ENCODE assay signal across 9 mouse cellular contexts in genomic region chr2:92904307-92904859, GRCm38 (mm10). TPM values are rescaled to one million over a fixed set of nuclear protein-coding genes. Genes with fewer than 3 reads are reported as not detected.
DNase-seq lines count a peak whose midpoint lies in the region; ATAC-seq and TF ChIP-seq lines count a peak whose summit lies in the region.
"Had no signal": no experiment of that assay in that cellular context is flagged by ENCODE, and none has a peak within 500 bp of the region (broad histone marks: within the 10 kb centered on the region; RNA-seq: fewer than 3 reads in every experiment).

No protein-coding gene starts in this region.

- H3K36me3 ChIP-seq in forebrain, embryonic 16.5 days (ENCODE audit: control insufficient read depth, insufficient read depth) = no peaks in the 10 kb centered on the region
- H3K36me3 ChIP-seq: limb, embryonic 12.5 days had no signal

- ATAC-seq in forebrain, embryonic 16.5 days = peak; percentile 59; the same call in 1 of the 2 replicates

- intact Hi-C loops in gastrocnemius, adult 2 months (cut with DNase I) = loop anchor here (1.0 to 5.0 kb wide), 3 partner anchors 50 to 293 kb away; no protein-coding TSS in a partner anchor

- H3K9ac ChIP-seq in forebrain, embryonic 16.5 days (replicated peaks; ENCODE audit: low read depth, low read length) = no peak overlapping the region
- H3K9ac ChIP-seq: limb, embryonic 12.5 days had no signal

- WGBS in forebrain, embryonic 16.5 days = 24% methylated on average over 8 of the region's 8 CpGs

- H3K27me3 ChIP-seq in forebrain, embryonic 16.5 days (replicated peaks; ENCODE audit: control insufficient read depth, insufficient read depth, low read length) = 0 out of 2 replicates have a peak, but pooled peaks cover 3% of the 10 kb centered on the region

- no peaks in the 10 kb centered on the region for H3K4me1 ChIP-seq in forebrain, embryonic 16.5 days (replicated peaks; ENCODE audit: control insufficient read depth, insufficient read depth, low read length)

- no peaks in the 10 kb centered on the region; the same call in 1 of the 2 replicates for H3K9me3 ChIP-seq in forebrain, embryonic 16.5 days (ENCODE audit: control insufficient read depth, low read length)

- DNase-seq in gastrocnemius, adult 2 months = no peak
- no peak for DNase-seq in gastrocnemius, adult 8-10 months (ENCODE audit: low spot score in 2 of 2)
- peak; percentile 46 to 56 for DNase-seq in B cell, adult 2 months
- DNase-seq in c-Kit-positive CD71-positive TER-119-positive erythroid progenitor cells, embryonic 14.5 days (ENCODE audit: low spot score) = peak; percentile 60
- peak; percentile 29 to 47 for DNase-seq in kidney, postnatal 4 days
- peak; percentile 80 for DNase-seq in mesoderm, embryonic 11.5 days (ENCODE audit: low read depth, low spot score)
- DNase-seq in thymus, postnatal 0 days (ENCODE audit: low spot score) = peak; percentile 84

- no peak overlapping the region for H3K27ac ChIP-seq in gastrocnemius, adult 2 months
- no peak overlapping the region for H3K27ac ChIP-seq in forebrain, embryonic 16.5 days (ENCODE audit: low read length)
- H3K27ac ChIP-seq: limb, embryonic 12.5 days had no signal

- TF ChIP-seq CTCF in gastrocnemius, adult 2 months (IDR thresholded peaks at IDR 0.05) = peak; percentile 96; the same call in 1 of the 2 replicates

- H3K4me2 ChIP-seq in forebrain, embryonic 16.5 days (ENCODE audit: low read length) = no peak overlapping the region
- H3K4me2 ChIP-seq: limb, embryonic 12.5 days had no signal

- no peak overlapping the region for H3K4me3 ChIP-seq in gastrocnemius, adult 2 months
- H3K4me3 ChIP-seq in forebrain, embryonic 16.5 days (replicated peaks; ENCODE audit: low read length) = no peak overlapping the region
- H3K4me3 ChIP-seq: limb, embryonic 12.5 days had no signal

RNA-seq across cellular contexts. Expression of gene Syt13, which starts 10.5 kb away (rescaled TPM):
- under 1 TPM in 1 of 2 experiments, not detected in 1; 0.06 TPM for total RNA-seq in gastrocnemius, adult 2 months (2021)
- under 1 TPM in 1 of 4 experiments, not detected in 3; 0.10 TPM for total RNA-seq in gastrocnemius, adult 8-10 months (2022)
- polyA plus RNA-seq in forebrain, embryonic 16.5 days (2015; fragmentation: Nextera tagmentation; extraction: Ambion mirVana) = 11.5 and 24.0 TPM in 2 replicates
- 22.7 and 28.2 TPM in 2 replicates for polyA plus RNA-seq in thymus, postnatal 0 days (2015; fragmentation: Nextera tagmentation; extraction: Ambion mirVana)

Comparison
In these comparisons a context has a peak if more than half of its experiments do, and no peak if none do; other contexts are left out.
1. DNase-seq: peak in B cell, adult 2 months (2 of 2), c-Kit-positive CD71-positive TER-119-positive erythroid progenitor cells, embryonic 14.5 days (single experiment), kidney, postnatal 4 days (2 of 2), mesoderm, embryonic 11.5 days (single experiment) and thymus, postnatal 0 days (single experiment); none in gastrocnemius, adult 2 months (single experiment) and gastrocnemius, adult 8-10 months (0 of 2).